Mouse (Mus musculus): ENCODE results near the gene Olfr1501.
"Not testable (repeated sequence)": the region's sequence is repeated elsewhere in the genome, so short reads cannot be mapped to it uniquely, and the experiment has no call there.

Gene Olfr1501

DNA sequence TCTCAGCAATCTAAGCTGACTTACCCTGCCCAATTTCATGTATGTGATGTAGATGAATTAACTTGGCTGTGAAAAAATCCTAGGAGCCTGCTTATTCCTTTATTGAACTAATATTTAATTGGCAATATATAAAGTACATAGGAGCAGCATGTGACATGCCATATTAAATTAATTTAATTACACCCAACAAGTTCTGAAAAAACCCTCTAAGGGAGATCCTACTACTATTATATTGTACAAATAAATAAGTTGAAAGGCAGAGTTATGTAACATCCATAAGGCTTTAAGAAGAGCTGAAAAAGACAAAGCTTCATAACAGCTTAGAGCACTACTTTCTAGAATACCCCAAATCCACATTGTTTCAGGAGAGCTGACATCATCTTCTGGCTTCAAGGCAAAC, at the start of gene Olfr1501:
Olfr1501 (minus strand) TSS at position 101 of the 400 bp plus-strand sequence.
- not testable (repeated sequence) for DNase-seq

DNA sequence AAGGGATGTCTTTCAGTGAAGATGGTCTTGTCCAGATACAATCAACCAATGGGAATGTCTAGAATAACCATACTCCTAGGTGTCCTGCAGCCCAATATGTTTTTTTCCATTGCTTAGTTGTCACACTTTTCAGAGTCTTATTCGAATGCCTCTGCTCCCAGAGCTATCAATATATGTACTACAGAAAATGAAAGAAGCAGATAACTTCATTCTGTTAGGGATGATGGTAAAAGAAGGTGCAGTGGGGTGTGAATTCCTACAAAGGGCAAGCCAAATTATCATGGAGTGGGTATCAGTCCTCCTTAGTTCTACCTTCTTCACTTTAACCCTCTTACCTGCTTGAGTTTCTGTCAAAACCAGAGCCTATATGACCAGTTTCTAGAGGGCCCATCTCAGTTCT, 47.3 kb upstream of the Olfr1501 start, which contains the start of gene Olfr1504:
Olfr1504 (minus strand) TSS at position 101 of the 400 bp plus-strand sequence.
- no peak for DNase-seq

DNA sequence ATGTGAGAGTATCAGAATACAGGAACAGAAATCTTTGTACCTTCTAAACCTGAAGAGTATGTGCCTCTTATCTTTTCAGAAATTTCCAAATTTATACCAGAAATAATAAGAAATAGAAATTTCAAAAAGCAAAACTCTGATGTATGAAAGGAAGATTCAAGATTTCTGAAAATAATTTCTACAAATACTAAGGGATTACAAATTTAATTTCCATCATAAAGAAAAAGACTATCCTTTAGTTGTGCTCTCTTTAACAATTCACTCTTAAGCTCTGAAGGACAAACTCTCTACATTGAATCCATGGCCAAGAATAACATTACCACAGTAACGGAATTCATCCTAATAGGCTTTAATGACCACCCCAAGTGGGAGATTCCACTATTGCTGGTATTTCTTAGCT, 11.0 kb upstream of the Olfr1501 start, which contains the start of gene Olfr1502:
Olfr1502 (plus strand) TSS at position 301 of the 400 bp plus-strand sequence.
- DNase-seq, result no peak

DNA sequence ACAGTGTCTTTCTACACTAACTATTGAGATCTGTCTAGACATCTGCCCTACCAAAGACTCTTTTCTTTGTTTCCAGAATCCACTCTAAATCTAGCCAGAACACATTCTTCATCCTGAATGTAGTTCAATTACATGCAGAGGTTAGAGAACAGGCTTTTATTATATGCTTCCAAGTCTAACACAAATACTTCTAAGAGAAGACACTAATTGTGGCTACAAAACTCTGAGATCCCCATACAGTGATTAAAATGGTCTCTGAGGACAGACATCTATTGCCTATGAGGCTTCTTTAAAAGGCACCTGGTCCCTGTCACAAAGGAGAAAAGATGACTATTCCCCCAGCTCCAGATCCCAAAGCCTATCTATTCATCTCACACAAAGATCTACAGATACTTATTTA, 20.1 kb downstream of the Olfr1501 start, which contains the start of gene Olfr1500:
Olfr1500 (minus strand) TSS at position 101 of the 400 bp plus-strand sequence.
- no peak for DNase-seq

DNA sequence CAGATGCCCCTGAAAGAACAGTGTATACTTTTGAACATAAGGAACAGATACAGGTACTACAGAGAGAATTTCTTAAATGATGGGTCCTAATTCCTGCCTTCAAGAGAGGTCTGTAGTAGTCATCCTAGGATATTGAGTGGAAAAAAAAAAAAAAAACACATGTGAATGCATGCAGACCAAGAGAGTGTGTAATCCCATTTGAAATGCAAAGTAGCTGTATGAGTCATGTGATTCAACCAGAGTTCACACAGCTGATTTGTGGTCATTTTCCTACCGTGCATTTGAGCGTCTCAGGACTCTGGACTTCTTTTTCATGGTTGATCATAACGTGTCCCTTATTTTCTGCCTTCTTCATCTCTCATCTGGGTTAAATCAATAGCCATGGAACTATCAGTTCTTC, 22.0 kb downstream of the Olfr1501 start:
- no peak for DNase-seq

DNA sequence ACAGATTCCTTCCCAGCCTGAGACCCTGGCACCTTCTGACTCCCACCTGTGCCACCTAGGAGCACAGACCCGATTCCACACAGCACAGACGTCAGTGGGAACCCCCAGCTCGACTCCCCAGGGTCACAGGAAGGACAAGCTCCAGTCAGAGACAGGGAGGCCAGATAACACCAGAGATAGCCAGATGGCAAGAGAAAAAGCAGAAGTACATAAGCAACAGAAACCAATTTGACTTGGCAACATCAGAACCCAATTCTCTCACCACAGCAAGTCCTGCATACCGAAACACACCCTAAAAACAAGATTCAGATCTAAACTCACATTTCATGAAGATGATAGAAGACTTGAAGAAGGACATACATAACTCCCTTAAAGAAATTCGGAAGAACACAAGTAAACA, 29.6 kb downstream of the Olfr1501 start:
- DNase-seq, result no peak

DNA sequence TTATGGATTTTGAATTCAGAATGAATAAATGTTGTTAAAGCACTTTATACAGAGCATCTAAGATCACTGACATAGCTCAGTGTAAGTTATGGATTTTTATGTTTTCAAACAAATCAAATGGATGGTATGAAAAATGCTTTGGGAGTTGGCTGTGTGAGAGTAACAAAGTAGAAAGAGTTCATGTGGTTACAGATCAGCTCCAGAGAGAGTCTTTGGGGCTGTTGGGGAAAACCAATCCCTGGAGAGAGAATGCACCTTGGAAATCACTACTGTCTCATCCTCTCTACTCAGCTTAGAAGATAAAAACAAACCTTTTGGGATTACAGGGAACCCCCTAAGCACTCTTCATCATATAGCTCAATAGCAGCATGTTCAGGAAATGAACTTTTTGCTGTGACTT, 31.1 kb downstream of the Olfr1501 start, which contains the start of gene Olfr1499:
Olfr1499 (minus strand) TSS at position 101 of the 400 bp plus-strand sequence.
- no peak for DNase-seq

DNA sequence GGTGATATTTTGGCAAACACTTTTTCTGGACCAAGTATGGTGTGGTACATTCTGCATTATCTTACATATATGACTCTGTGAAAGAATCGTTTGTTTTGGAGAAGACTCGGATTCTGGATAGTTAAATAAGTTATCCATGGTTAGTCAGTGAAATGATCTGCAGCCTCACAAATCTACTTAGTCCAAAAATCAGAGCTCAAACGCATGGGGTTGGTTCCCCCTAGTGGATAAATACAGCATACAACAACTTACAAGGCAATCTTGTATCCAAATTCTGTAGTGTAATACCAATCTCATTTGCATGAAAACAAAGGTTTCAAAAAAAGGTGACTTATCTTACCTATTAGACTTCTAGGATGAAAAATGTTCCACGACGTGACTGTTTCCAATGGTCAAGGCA, 31.7 kb downstream of the Olfr1501 start:
- no peak for DNase-seq

DNA sequence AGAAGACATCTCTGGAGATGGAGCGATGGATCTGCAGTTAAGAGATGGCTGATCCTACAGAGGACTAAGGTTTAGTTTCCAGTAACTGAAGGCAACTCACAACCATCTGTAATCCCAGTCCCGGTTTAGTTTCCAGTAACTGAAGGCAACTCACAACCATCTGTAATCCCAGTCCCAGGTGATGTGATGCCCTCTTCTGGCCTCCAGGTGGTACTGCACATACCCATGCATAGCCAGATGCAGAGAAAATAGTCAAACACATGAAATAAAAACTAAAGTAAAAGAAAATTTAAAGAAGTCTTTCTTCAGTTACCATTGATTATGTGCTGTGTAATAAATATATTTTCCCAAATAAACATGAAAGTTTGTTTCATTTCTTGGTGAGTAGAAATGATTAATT, 37.7 kb downstream of the Olfr1501 start:
- no peak for DNase-seq

DNA sequence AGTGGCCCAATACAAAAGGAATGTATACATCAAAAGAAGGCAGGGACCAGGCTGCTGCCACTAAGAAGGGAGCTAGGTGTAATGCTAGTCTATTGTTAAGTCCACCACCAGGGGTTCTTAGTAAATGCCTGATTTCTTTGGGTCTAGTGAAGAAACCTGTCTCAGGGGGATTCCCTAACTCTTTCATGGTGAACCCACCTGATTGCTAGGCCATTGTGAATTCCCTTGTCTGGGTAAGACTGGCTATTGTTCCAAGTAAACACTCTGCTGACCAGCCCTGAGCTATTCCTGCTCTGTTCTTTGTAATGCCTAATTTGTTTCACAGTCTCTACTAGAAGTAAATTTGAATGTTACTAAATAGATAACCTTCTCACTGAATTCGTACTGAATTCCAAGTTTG, 45.0 kb downstream of the Olfr1501 start:
- DNase-seq, result not testable (repeated sequence)

DNA sequence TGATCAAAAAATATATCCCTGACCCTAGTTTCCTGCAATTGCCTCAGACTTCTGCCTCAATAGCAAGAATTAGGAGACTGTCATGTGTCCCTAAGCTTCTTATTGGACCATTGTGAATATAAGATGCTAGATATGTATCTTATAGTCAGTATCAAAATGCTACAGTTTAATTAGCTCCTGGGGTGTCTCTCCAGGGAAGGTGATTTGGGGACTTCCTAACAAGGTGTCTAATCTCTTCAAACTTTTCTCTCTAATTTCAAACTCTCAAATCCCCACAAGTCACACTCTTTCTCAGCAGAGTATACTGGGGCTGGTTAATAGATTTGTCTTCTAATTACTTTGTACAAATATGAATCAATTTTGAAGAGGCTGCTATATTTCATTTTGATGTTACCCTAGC, 52.4 kb downstream of the Olfr1501 start, which contains the start of gene Olfr1497:
Olfr1497 (minus strand) TSS at position 101 of the 400 bp plus-strand sequence.
- DNase-seq, result no peak
